ENCODE assay signal across 17 mouse cellular contexts in genomic region chr2:69448581-69448980, GRCm38 (mm10).
DNase-seq lines count a peak whose midpoint lies in the region.
"Had no signal": no experiment of that assay in that cellular context is flagged by ENCODE, and none has a peak within 500 bp of the region (broad histone marks: within the 10 kb centered on the region; RNA-seq: fewer than 3 reads in every experiment).

No protein-coding gene starts in this region.

- peak; percentile 41 to 56 for DNase-seq in kidney, adult 8-10 months
- DNase-seq in kidney, postnatal 4 days, result no peak
- peak; percentile 8 for DNase-seq in lung, postnatal 36 days
- DNase-seq in lung, postnatal 14 days, result no peak
- peak; percentile 53 to 64 for DNase-seq in kidney, postnatal 25 days
- no peak for DNase-seq in spleen, adult 12 weeks (ENCODE audit: low spot score)
- DNase-seq: adrenal gland, adult 8-10 months; adrenal gland, postnatal 25 days; cerebellum, adult 11-12 months; cerebellum, adult 8-10 months; cerebellum, postnatal 10 days; cerebellum, postnatal 36 days; gastrocnemius, postnatal 10 days; gastrocnemius, postnatal 36 days; heart, adult 2 months; heart, postnatal 14 days; heart, postnatal 4 days had no signal

Comparison
In these comparisons a context has a peak if more than half of its experiments do, and no peak if none do; other contexts are left out.
1. DNase-seq: peak in kidney, adult 8-10 months (2 of 2), lung, postnatal 36 days (single experiment) and kidney, postnatal 25 days (2 of 2); none in kidney, postnatal 4 days (0 of 2), lung, postnatal 14 days (single experiment) and spleen, adult 12 weeks (single experiment).